Mouse (Mus musculus) retina, embryonic 14.5 days (tissue): ENCODE results near the gene Mettl13.

Experiments
- DNase-seq: peaks from one replicate; pipeline ENCODE4 v3.0.0-alpha.2; 2015; ENCODE audit warnings: low spot score

The Mettl13 gene

DNA sequence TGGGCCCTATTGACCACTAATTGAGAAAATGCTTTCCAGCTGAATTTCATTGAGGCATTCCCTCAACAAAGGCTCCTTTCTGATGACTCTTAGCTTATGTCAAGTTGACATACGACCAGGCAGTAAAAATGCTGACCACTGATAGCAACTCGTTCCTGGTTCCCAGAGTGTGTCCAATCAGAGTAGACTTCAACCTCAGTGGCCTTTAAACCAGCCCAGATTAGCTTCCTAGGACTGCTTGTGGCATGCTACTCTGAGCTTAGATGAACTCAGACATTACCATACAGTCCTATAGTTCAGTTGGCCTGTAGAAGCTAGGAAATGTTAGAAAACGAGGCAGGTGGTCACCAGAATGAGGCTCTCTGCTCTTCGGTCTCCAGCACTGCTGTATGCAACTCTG lies 16.0 kb downstream of the Mettl13 start:
- DNase-seq, result no peak

- DNase-seq, result no peak
Observed at GRCm38 (mm10) chr1:162531584-162531983, 16.8 kb downstream of the Mettl13 start.

DNA sequence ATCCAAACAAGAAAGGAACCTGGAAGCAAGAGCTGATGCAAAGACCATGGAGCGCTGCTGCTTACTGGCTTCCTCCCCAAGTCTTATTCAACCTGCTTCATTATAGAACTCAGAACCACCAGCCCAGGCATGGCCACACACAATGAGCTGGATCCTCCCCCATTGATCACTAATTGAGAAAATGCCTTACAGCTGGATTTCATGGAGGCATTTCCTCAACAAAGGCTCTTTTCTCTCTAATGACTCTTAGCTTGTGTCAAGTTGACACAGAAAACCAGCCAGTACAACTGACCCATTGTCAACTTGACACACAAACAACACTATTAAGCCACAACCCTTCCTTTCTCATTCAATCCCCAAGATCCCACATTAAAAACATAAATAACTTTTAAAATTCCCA lies 17.7 kb downstream of the Mettl13 start:
- DNase-seq, result no peak

GRCm38 (mm10) chr1:162529651-162530050 lies 18.7 kb downstream of the Mettl13 start:
- DNase-seq, result no peak

- DNase-seq, result no peak
Observed at GRCm38 (mm10) chr1:162515116-162515515, 33.2 kb downstream of the Mettl13 start.

- DNase-seq, result no peak
Observed at GRCm38 (mm10) chr1:162510013-162510356, 38.4 kb downstream of the Mettl13 start.

DNA sequence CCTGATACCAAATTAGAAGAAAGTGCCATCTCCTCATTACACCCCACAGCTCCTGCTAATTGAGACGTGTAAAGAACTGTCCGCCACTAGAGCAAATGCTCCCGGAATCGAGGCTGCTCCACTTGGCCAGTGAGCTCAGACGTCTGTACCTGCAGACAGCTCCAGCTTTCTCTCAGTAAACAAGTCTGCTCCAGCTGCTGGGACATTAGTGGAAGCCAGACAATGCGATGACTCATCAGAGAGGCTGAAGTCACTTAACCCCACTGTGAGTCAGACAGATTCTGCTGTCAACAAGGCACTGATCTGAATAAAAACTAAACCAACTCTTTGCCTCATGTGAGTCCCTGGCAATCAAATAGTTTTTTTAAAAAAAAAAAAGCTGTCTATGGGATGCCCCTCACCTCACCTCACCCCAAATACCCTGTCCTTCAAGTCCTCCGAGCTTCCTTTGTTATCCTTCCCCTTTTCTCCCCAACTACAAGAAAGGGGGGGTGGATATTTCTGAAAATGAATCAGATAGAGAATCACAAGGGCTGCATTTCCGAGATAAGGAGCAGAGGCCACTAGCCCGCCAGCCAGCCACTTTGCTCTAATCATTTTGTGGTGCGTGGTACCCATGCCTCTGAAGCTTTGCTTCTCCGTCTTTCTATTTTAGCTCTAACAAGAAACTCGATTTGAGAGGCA lies 38.9 kb downstream of the Mettl13 start:
- DNase-seq, result no peak

DNA sequence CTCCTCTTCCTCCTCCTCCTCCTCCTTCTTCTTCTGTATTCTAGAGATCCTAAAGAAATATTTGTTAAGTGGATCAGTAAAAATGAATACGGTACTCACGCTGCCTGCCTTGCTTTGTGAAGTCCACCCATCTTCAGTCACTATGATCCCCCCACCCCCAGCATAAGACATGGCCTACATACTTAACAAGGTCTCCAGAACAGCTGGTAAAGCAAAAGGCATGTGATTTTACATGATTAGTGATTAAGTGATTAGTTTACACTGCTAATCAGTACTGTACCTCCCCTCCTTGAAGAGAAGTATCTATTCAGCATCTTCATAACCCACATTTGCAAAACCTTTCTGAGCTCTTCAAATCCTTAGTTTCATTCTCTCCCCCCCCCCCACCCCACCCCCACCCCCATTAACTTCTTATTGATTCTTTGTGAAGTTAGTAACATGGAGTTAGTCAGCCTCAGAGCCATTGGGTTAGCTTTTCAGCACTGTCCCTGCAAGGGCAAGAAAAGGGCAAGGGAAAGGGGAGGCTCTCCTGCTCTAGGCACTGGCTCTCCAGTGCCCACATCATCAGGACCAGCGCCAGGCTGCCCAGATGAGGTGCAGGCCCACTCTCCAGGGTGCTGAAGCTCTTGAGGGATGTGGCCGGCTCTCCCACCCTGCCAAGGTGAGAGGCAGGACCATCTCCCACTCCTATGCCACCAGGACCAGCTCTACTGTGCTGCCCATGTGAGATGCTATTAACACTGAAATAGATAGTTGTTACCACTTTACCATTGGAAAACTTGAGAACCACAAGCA lies 39.9 kb downstream of the Mettl13 start:
- DNase-seq, result no peak

- no peak for DNase-seq
Observed at GRCm38 (mm10) chr1:162506516-162506915, 41.8 kb downstream of the Mettl13 start.

DNA sequence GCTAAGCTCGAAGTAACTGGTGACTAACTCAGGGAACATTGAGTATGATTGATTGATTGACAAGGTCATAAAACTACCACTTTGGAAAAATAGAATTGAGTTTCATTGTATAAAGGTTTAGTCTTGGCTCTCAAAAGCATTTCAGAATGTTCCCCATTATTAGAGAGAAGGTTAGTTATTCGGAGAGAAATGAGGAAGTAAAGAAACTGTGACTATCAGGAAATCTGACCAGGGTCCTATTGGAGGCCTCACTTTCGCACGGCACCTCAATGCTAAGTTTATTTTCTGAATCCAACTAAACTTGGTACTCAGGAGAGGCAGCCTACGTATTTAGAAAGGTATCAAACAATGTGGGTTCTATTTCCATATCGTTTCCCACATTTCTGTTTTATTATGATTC lies 42.7 kb downstream of the Mettl13 start:
- no peak for DNase-seq
